In the genomic region with DNA sequence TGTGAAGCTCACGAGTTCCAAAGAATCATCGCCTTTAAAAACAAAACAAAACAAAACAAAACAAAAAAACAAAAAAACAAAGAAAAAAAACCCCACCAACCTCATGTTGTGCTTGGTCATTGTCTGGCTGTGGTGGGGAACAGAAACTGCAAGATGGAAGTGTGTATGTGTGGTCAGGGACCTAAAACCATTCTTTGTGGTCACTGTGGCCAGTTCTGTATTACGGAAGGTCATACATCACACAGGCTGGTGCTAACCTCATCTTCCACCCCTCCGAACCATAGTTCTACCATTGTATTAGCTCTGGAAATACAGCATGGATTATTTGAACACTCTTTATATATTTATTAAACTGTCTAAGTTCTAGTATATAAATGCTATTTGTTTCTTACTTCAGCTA, we compare ENCODE assay signal across 27 mouse cellular contexts.
DNase-seq lines count a peak whose midpoint lies in the region; ATAC-seq and TF ChIP-seq lines count a peak whose summit lies in the region.
"Had no signal": no experiment of that assay in that cellular context is flagged by ENCODE, and none has a peak within 500 bp of the region (broad histone marks: within the 10 kb centered on the region; RNA-seq: fewer than 3 reads in every experiment).

No protein-coding gene starts in this region.

- H3K79me2 ChIP-seq in liver, adult 2 months (ENCODE audit: control insufficient read depth, insufficient read depth, low read length) = no peaks in the 10 kb centered on the region

- H3K9ac ChIP-seq in liver, adult 2 months (ENCODE audit: low read depth, low read length) = no peak overlapping the region
- H3K9ac ChIP-seq in forebrain, embryonic 12.5 days = no peak overlapping the region
- H3K9ac ChIP-seq: embryonic facial prominence, embryonic 12.5 days; embryonic facial prominence, embryonic 15.5 days; heart, embryonic 12.5 days; heart, embryonic 15.5 days; hindbrain, embryonic 13.5 days; intestine, embryonic 15.5 days had no signal

- H3K4me2 ChIP-seq in forebrain, embryonic 12.5 days = no peak overlapping the region
- H3K4me2 ChIP-seq: embryonic facial prominence, embryonic 12.5 days; embryonic facial prominence, embryonic 15.5 days; heart, embryonic 15.5 days; hindbrain, embryonic 13.5 days; intestine, embryonic 15.5 days had no signal

- TF ChIP-seq CTCF in liver, adult 2 months (IDR thresholded peaks at IDR 0.05; ENCODE audit: low read depth, low read length) = no peak

- no peaks in the 10 kb centered on the region for H3K9me3 ChIP-seq in forebrain, embryonic 12.5 days
- H3K9me3 ChIP-seq: embryonic facial prominence, embryonic 12.5 days; embryonic facial prominence, embryonic 15.5 days; heart, embryonic 12.5 days; heart, embryonic 15.5 days; hindbrain, embryonic 13.5 days; intestine, embryonic 15.5 days had no signal

- DNase-seq in liver, adult 2 months (ENCODE audit: extremely low read depth, low read depth, low spot score) = peak; percentile 25
- no peak for DNase-seq in liver
- DNase-seq in left cerebral cortex, postnatal 14 days (ENCODE audit: low spot score in 2 of 2) = no peak
- DNase-seq in embryo, embryonic 9.5 days (ENCODE audit: extremely low spot score) = no peak
- DNase-seq: adrenal gland, adult 2 months; adrenal gland, postnatal 14 days; cerebellum, adult 11-12 months; cerebellum, adult 8-10 months; cerebellum, postnatal 10 days; cerebellum, postnatal 36 days; gastrocnemius, postnatal 10 days; gastrocnemius, postnatal 36 days; heart, adult 11 months; heart, postnatal 10 days; heart, postnatal 4 days had no signal

- no peaks in the 10 kb centered on the region for H3K36me3 ChIP-seq in liver, adult 2 months (ENCODE audit: control insufficient read depth, insufficient read depth, low read length)
- no peaks in the 10 kb centered on the region for H3K36me3 ChIP-seq in forebrain, embryonic 12.5 days (replicated peaks)
- H3K36me3 ChIP-seq: embryonic facial prominence, embryonic 12.5 days; embryonic facial prominence, embryonic 15.5 days; heart, embryonic 12.5 days; heart, embryonic 15.5 days; hindbrain, embryonic 13.5 days; intestine, embryonic 15.5 days had no signal

- peak; percentile 82 for ATAC-seq in common myeloid progenitor, adult 5-6 weeks (replicated peaks; ENCODE audit: low read depth, poor library complexity, severe bottlenecking)
- peak; percentile 86 for ATAC-seq in megakaryocyte, adult 5-6 weeks (ENCODE audit: poor library complexity, severe bottlenecking)
- ATAC-seq in forebrain, embryonic 12.5 days (ENCODE audit: low FRiP score) = no peak
- ATAC-seq: CD4-positive, CD25-positive, alpha-beta regulatory T cell, adult 4 months; forebrain, embryonic 16.5 days; hindbrain, embryonic 16.5 days; intestine, embryonic 15.5 days had no signal

- no peaks in the 10 kb centered on the region for H3K27me3 ChIP-seq in liver, adult 2 months (ENCODE audit: control insufficient read depth, insufficient read depth, low read length)
- H3K27me3 ChIP-seq in forebrain, embryonic 12.5 days = peaks cover 8% of the 10 kb centered on the region
- H3K27me3 ChIP-seq: embryonic facial prominence, embryonic 12.5 days; embryonic facial prominence, embryonic 15.5 days; heart, embryonic 12.5 days; heart, embryonic 15.5 days; hindbrain, embryonic 13.5 days; intestine, embryonic 15.5 days had no signal

- WGBS in liver, adult 2 months = 92% methylated on average over 4 of the region's 4 CpGs
- 92% methylated on average over 4 of the region's 4 CpGs for WGBS in forebrain, embryonic 12.5 days

- intact Hi-C loops in left cerebral cortex, postnatal 14 days (cut with DNase I) = no loop called here

- H3K4me3 ChIP-seq in liver, adult 2 months (ENCODE audit: insufficient read depth, low read depth, low read length) = no peak overlapping the region
- H3K4me3 ChIP-seq in forebrain, embryonic 12.5 days (replicated peaks) = no peak overlapping the region
- H3K4me3 ChIP-seq: embryonic facial prominence, embryonic 12.5 days; embryonic facial prominence, embryonic 15.5 days; heart, embryonic 12.5 days; heart, embryonic 15.5 days; hindbrain, embryonic 13.5 days; intestine, embryonic 15.5 days had no signal

- no peak overlapping the region for H3K27ac ChIP-seq in liver, adult 2 months (replicated peaks; ENCODE audit: insufficient read depth, low read depth, low read length)
- H3K27ac ChIP-seq in forebrain, embryonic 12.5 days = no peak overlapping the region
- H3K27ac ChIP-seq: embryonic facial prominence, embryonic 12.5 days; embryonic facial prominence, embryonic 15.5 days; heart, embryonic 15.5 days; hindbrain, embryonic 13.5 days; intestine, embryonic 15.5 days had no signal

- no peaks in the 10 kb centered on the region for H3K4me1 ChIP-seq in liver, adult 2 months (ENCODE audit: control insufficient read depth, insufficient read depth, low read length)
- H3K4me1 ChIP-seq in forebrain, embryonic 12.5 days = peaks cover 16% of the 10 kb centered on the region

- no peak for TF ChIP-seq POLR2A in liver, adult 2 months (IDR thresholded peaks at IDR 0.05; ENCODE audit: extremely low read depth, insufficient read depth, low read length)
